Mouse (Mus musculus) hindbrain, embryonic 11.5 days (tissue): ENCODE results near the gene Arid5b. TPM values are rescaled to one million over a fixed set of nuclear protein-coding genes. Genes with fewer than 3 reads are reported as not detected.

Experiments
- ATAC-seq: fragments of 200-750 bp; cut with Nextera tagmentation; 2 replicates; pipeline ENCODE4 v1.8.0; 2017; ENCODE audit warnings: mild to moderate bottlenecking, moderate TSS enrichment, moderate library complexity; ENCODE audit not compliant: low FRiP score
- DNase-seq: peaks from one replicate; pipeline ENCODE4 v3.0.0-alpha.2; 2015; ENCODE audit warnings: low spot score
- H3K27ac ChIP-seq: fragments of 300-500 bp; sonication (generic); 2 replicates; pipeline ENCODE4 v1.5.1; 2014; ENCODE audit warnings: mild to moderate bottlenecking, low read depth, low read length
- H3K27me3 ChIP-seq: fragments of 300-500 bp; sonication (generic); 2 replicates; pipeline ENCODE4 v1.6.1; 2014; ENCODE audit warnings: mild to moderate bottlenecking, low read length, moderate library complexity, mixed read lengths; ENCODE audit not compliant: control insufficient read depth, insufficient read depth
- H3K36me3 ChIP-seq: fragments of 300-500 bp; sonication (generic); 2 replicates; pipeline ENCODE4 v1.6.1; 2014; ENCODE audit warnings: mild to moderate bottlenecking, low read length, moderate library complexity, mixed read lengths; ENCODE audit not compliant: control insufficient read depth, insufficient read depth
- H3K4me1 ChIP-seq: fragments of 300-500 bp; sonication (generic); replicated peaks from 2 replicates; pipeline ENCODE4 v1.6.1; 2014; ENCODE audit warnings: low read length, mixed read lengths; ENCODE audit not compliant: control insufficient read depth, insufficient read depth
- H3K4me2 ChIP-seq: fragments of 300-500 bp; sonication (generic); replicated peaks from 2 replicates; pipeline ENCODE4 v1.6.1; 2014; ENCODE audit warnings: mild to moderate bottlenecking, low read depth, low read length
- H3K4me3 ChIP-seq: fragments of 300-500 bp; sonication (generic); 2 replicates; pipeline ENCODE4 v1.5.1; 2014; ENCODE audit warnings: low read depth, low read length
- H3K9ac ChIP-seq: fragments of 300-500 bp; sonication (generic); 2 replicates; pipeline ENCODE4 v1.6.1; 2014; ENCODE audit warnings: low read depth, low read length
- H3K9me3 ChIP-seq: fragments of 300-500 bp; sonication (generic); 2 replicates; pipeline ENCODE4 v1.6.1; 2016; ENCODE audit warnings: low read length; ENCODE audit not compliant: control insufficient read depth
- WGBS: fragments of 180-500 bp; shearing (Covaris S2); extraction: QIAGEN DNeasy Blood & Tissue Kit; methylation state at CpG from one replicate; pipeline ENCODE4 v1.1.7; 2014; 5-methylcytosine and 5-hydroxymethylcytosine counted together
- polyA plus RNA-seq: library from polyadenylated mRNA; unstranded; fragments of >200 nt; fragmentation: Nextera tagmentation; extraction: Ambion mirVana; gene quantifications from 2 replicates; pipeline ENCODE4 v1.2.1, GENCODE M21; 2014

The Arid5b gene
- 17.5 and 23.3 TPM in 2 replicates for polyA plus RNA-seq

GRCm38 (mm10) chr10:68278632-68279361 is at the start of gene Arid5b:
TSS of gene Arid5b (minus strand) at chr10:68278740.
- H3K4me1 ChIP-seq: 0 out of 2 replicates have a peak, but pooled peaks cover 3% of the 10 kb centered on the region
- peak within 1 kb of the TSS; percentile 64 for H3K9ac ChIP-seq
- peak within 1 kb of the TSS; percentile 56 for H3K4me3 ChIP-seq
- peak within 1 kb of the TSS; percentile 81 for H3K4me2 ChIP-seq
- no peaks in the 10 kb centered on the region for H3K9me3 ChIP-seq
- DNase-seq (peak; percentile 81), ATAC-seq (no peak)
- no peaks in the 10 kb centered on the region for H3K36me3 ChIP-seq
- under 1% methylated on average over 24 of the region's 24 CpGs for WGBS
- H3K27ac ChIP-seq: peak within 1 kb of the TSS; percentile 82
- H3K27me3 ChIP-seq: no peaks in the 10 kb centered on the region

GRCm38 (mm10) chr10:68325378-68325777 is 46.8 kb upstream of the Arid5b start:
- Histone ChIP-seq H3K9me3 (no peaks in the 10 kb centered on the region), H3K9ac (no peak overlapping the region), H3K27me3 (no peaks in the 10 kb centered on the region), H3K4me3 (no peak overlapping the region), H3K27ac (no peak overlapping the region), H3K4me1 (no peaks in the 10 kb centered on the region), H3K36me3 (no peaks in the 10 kb centered on the region), H3K4me2 (no peak overlapping the region)
- DNase-seq: no peak
- no peak for ATAC-seq
- 85% methylated on average over 6 of the region's 6 CpGs for whole genome bisulfite sequencing

- H3K27me3 ChIP-seq: no peaks in the 10 kb centered on the region
- no peak overlapping the region for H3K4me3 ChIP-seq
- no peak for DNase-seq
- no peak overlapping the region for H3K4me2 ChIP-seq
- 89% methylated on average over 11 of the region's 11 CpGs for WGBS
- no peak overlapping the region for H3K9ac ChIP-seq
- H3K27ac ChIP-seq: no peak overlapping the region
- no peaks in the 10 kb centered on the region for H3K9me3 ChIP-seq
- no peak for ATAC-seq
- H3K4me1 ChIP-seq: no peaks in the 10 kb centered on the region
- H3K36me3 ChIP-seq: no peaks in the 10 kb centered on the region
These were observed 45.5 kb upstream of the Arid5b start for GRCm38 (mm10) chr10:68324061-68324460.

- Histone ChIP-seq H3K4me2 (no peak overlapping the region), H3K9me3 (no peaks in the 10 kb centered on the region), H3K9ac (no peak overlapping the region), H3K36me3 (no peaks in the 10 kb centered on the region), H3K27ac (no peak overlapping the region), H3K4me1 (no peaks in the 10 kb centered on the region), H3K27me3 (no peaks in the 10 kb centered on the region), H3K4me3 (no peak overlapping the region)
- DNase-seq (no peak), ATAC-seq (no peak)
- WGBS: 78% methylated on average over 3 of the region's 3 CpGs
These were observed 44.6 kb upstream of the Arid5b start for GRCm38 (mm10) chr10:68323167-68323566.

GRCm38 (mm10) chr10:68320986-68321385 is 42.4 kb upstream of the Arid5b start:
- Histone ChIP-seq H3K9me3 (no peaks in the 10 kb centered on the region), H3K27ac (no peak overlapping the region), H3K4me1 (no peaks in the 10 kb centered on the region), H3K36me3 (no peaks in the 10 kb centered on the region), H3K4me3 (no peak overlapping the region), H3K9ac (no peak overlapping the region), H3K4me2 (no peak overlapping the region), H3K27me3 (no peaks in the 10 kb centered on the region)
- ATAC-seq (no peak), DNase-seq (no peak)
- 76% methylated on average over 4 of the region's 4 CpGs for WGBS

GRCm38 (mm10) chr10:68320496-68320895 is 42.0 kb upstream of the Arid5b start:
- Histone ChIP-seq H3K4me1 (no peaks in the 10 kb centered on the region), H3K9me3 (no peaks in the 10 kb centered on the region), H3K36me3 (no peaks in the 10 kb centered on the region), H3K27ac (no peak overlapping the region), H3K4me3 (no peak overlapping the region), H3K9ac (no peak overlapping the region), H3K27me3 (no peaks in the 10 kb centered on the region), H3K4me2 (no peak overlapping the region)
- ATAC-seq (no peak), DNase-seq (no peak)
- WGBS: 92% methylated on average over 5 of the region's 5 CpGs

- no peaks in the 10 kb centered on the region for H3K27me3 ChIP-seq
- H3K9ac ChIP-seq: no peak overlapping the region
- H3K27ac ChIP-seq: no peak overlapping the region
- no peak overlapping the region for H3K4me2 ChIP-seq
- H3K4me1 ChIP-seq: no peaks in the 10 kb centered on the region
- H3K36me3 ChIP-seq: no peaks in the 10 kb centered on the region
- ATAC-seq (no peak), DNase-seq (no peak)
- H3K4me3 ChIP-seq: no peak overlapping the region
- 73% methylated on average over 6 of the region's 6 CpGs for WGBS
- no peaks in the 10 kb centered on the region for H3K9me3 ChIP-seq
These were observed 40.9 kb upstream of the Arid5b start for GRCm38 (mm10) chr10:68319438-68319837.

- H3K27ac ChIP-seq: no peak overlapping the region
- 78% methylated on average over 6 of the region's 6 CpGs for WGBS
- ATAC-seq: no peak
- DNase-seq: no peak
- no peaks in the 10 kb centered on the region for H3K4me1 ChIP-seq
- H3K4me2 ChIP-seq: no peak overlapping the region
- no peaks in the 10 kb centered on the region for H3K36me3 ChIP-seq
- no peak overlapping the region for H3K4me3 ChIP-seq
- H3K9me3 ChIP-seq: no peaks in the 10 kb centered on the region
- H3K9ac ChIP-seq: no peak overlapping the region
- H3K27me3 ChIP-seq: no peaks in the 10 kb centered on the region
These were observed 40.0 kb upstream of the Arid5b start for GRCm38 (mm10) chr10:68318438-68318979.

GRCm38 (mm10) chr10:68312734-68313133 is 34.2 kb upstream of the Arid5b start:
- no peak for ATAC-seq
- Histone ChIP-seq H3K27ac (no peak overlapping the region), H3K4me3 (no peak overlapping the region), H3K4me2 (no peak overlapping the region), H3K9ac (no peak overlapping the region), H3K27me3 (no peaks in the 10 kb centered on the region), H3K36me3 (no peaks in the 10 kb centered on the region), H3K4me1 (no peaks in the 10 kb centered on the region), H3K9me3 (no peaks in the 10 kb centered on the region)
- WGBS: 88% methylated on average over 8 of the region's 8 CpGs
- no peak for DNase-seq
